Mouse (Mus musculus) CH12.LX (cell line): Measurements from ENCODE around the gene Lime1. TPM values are rescaled to one million over a fixed set of nuclear protein-coding genes. Genes with fewer than 3 reads are reported as not detected.

Experiments
- DNase-seq: peaks from one replicate; pipeline ENCODE4 v3.0.0-alpha.2; 2013; ENCODE audit errors: extremely low read depth
- H3K27ac ChIP-seq: 2 replicates; pipeline ENCODE4 v1.5.1; 2012; ENCODE audit warnings: low read depth, mild to moderate bottlenecking, control low read depth, moderate library complexity; ENCODE audit not compliant: insufficient read depth
- H3K27me3 ChIP-seq: replicated peaks from 2 replicates; pipeline ENCODE3; 2012; ENCODE audit warnings: inconsistent platforms
- H3K36me3 ChIP-seq, 2 experiments: replicated peaks in 1 of 2; 2 replicates each; pipeline versions ENCODE3 to v1.6.1; 2012; ENCODE audit warnings: inconsistent platforms in 1 of 2, low read length in 1 of 2, mild to moderate bottlenecking in 1 of 2, mixed read lengths in 1 of 2, moderate library complexity in 1 of 2; ENCODE audit not compliant: control insufficient read depth in 1 of 2, insufficient read depth in 1 of 2
- H3K4me1 ChIP-seq, 2 experiments: 2 replicates each; pipeline ENCODE4 v1.6.1; 2012; ENCODE audit warnings: inconsistent platforms in 1 of 2, moderate library complexity in 1 of 2; ENCODE audit not compliant: insufficient read depth in 2 of 2, control insufficient read depth in 1 of 2
- H3K4me2 ChIP-seq: 2 replicates; pipeline ENCODE4 v1.6.1; 2012; ENCODE audit warnings: low read depth, mild to moderate bottlenecking, control low read depth; ENCODE audit not compliant: poor library complexity, insufficient read depth, severe bottlenecking
- H3K4me3 ChIP-seq, 3 experiments: fragments of 150-350 bp in 1 of 3; sonication (generic) in 1 of 3; replicated peaks in 1 of 3; 2 replicates each; pipeline versions ENCODE3 to v1.5.1; 2011 to 2012; ENCODE audit warnings: low read depth in 2 of 3, low read length in 2 of 3, mild to moderate bottlenecking in 2 of 3, moderate library complexity in 2 of 3, control low read depth in 1 of 3, improper control_type of control experiment in 1 of 3, inconsistent platforms in 1 of 3, mixed read lengths in 1 of 3; ENCODE audit not compliant: poor library complexity in 1 of 3
- H3K79me2 ChIP-seq: replicated peaks from 2 replicates; pipeline ENCODE4 v1.6.1; 2012; ENCODE audit warnings: mild to moderate bottlenecking, moderate library complexity; ENCODE audit not compliant: control insufficient read depth, poor library complexity, insufficient read depth, severe bottlenecking; ENCODE audit errors: extremely low read depth
- H3K9ac ChIP-seq: 2 replicates; pipeline ENCODE4 v1.6.1; 2012; ENCODE audit warnings: low read depth, mild to moderate bottlenecking, control low read depth, moderate library complexity; ENCODE audit not compliant: insufficient read depth
- H3K9me3 ChIP-seq: replicated peaks from 2 replicates; pipeline ENCODE3; 2012; ENCODE audit warnings: low read length, inconsistent platforms, mixed read lengths
- CHD1 ChIP-seq: IDR thresholded peaks from 2 replicates; pipeline ENCODE4 v1.6.1; 2012; ENCODE audit warnings: low read depth, low read length, improper control_type of control experiment, inconsistent platforms
- CHD2 ChIP-seq: IDR thresholded peaks from 2 replicates; pipeline ENCODE4 v1.6.1; 2011; ENCODE audit warnings: low read length, improper control_type of control experiment
- E2F4 ChIP-seq: IDR thresholded peaks from 2 replicates; pipeline ENCODE4 v1.6.1; 2011; ENCODE audit warnings: low read depth, low read length, improper control_type of control experiment; ENCODE audit not compliant: insufficient replicate concordance
- ELF1 ChIP-seq: IDR thresholded peaks from 2 replicates; pipeline ENCODE4 v1.6.1; 2014; ENCODE audit warnings: low read depth, mild to moderate bottlenecking, inconsistent platforms, low read length, improper control_type of control experiment
- ETS1 ChIP-seq: conservative IDR thresholded peaks from 2 replicates; pipeline ENCODE4 v1.6.1; 2012; ENCODE audit warnings: low read depth, mild to moderate bottlenecking, inconsistent platforms, low read length, improper control_type of control experiment, moderate library complexity
- JUND ChIP-seq: conservative IDR thresholded peaks from 2 replicates; pipeline ENCODE4 v1.6.1; 2011; ENCODE audit warnings: low read depth, low read length, improper control_type of control experiment
- MAZ ChIP-seq: IDR thresholded peaks from 2 replicates; pipeline ENCODE4 v1.6.1; 2012; ENCODE audit warnings: low read depth, mild to moderate bottlenecking, inconsistent platforms, low read length, improper control_type of control experiment, moderate library complexity
- MEF2A ChIP-seq: IDR thresholded peaks from 2 replicates; pipeline ENCODE4 v1.6.1; 2014; ENCODE audit warnings: low read depth, mild to moderate bottlenecking, inconsistent platforms, low read length, improper control_type of control experiment, borderline replicate concordance
- MXI1 ChIP-seq: IDR thresholded peaks from 2 replicates; pipeline ENCODE4 v1.6.1; 2011; ENCODE audit warnings: mild to moderate bottlenecking, low read depth, low read length, improper control_type of control experiment
- PAX5 ChIP-seq: IDR thresholded peaks from 2 replicates; pipeline ENCODE4 v1.6.1; 2012; ENCODE audit warnings: low read length, inconsistent platforms, mixed read lengths
- POLR2A ChIP-seq: IDR thresholded peaks from 2 replicates; pipeline ENCODE4 v1.6.1; 2011; ENCODE audit warnings: low read depth, mild to moderate bottlenecking, improper control_type of control experiment, low read length
- RAD21 ChIP-seq: IDR thresholded peaks from 2 replicates; pipeline ENCODE4 v1.6.1; 2011; ENCODE audit warnings: low read depth, mild to moderate bottlenecking, low read length, improper control_type of control experiment, moderate library complexity
- RCOR1 ChIP-seq: conservative IDR thresholded peaks from 2 replicates; pipeline ENCODE4 v1.6.1; 2012; ENCODE audit warnings: low read depth, mild to moderate bottlenecking, inconsistent platforms, low read length, improper control_type of control experiment
- SIN3A ChIP-seq: IDR thresholded peaks from 2 replicates; pipeline ENCODE4 v1.6.1; 2012; ENCODE audit warnings: low read length, improper control_type of control experiment, inconsistent platforms
- SMC3 ChIP-seq: IDR thresholded peaks from 2 replicates; pipeline ENCODE4 v1.6.1; 2011; ENCODE audit warnings: low read depth, low read length, improper control_type of control experiment
- TBP ChIP-seq: conservative IDR thresholded peaks from 2 replicates; pipeline ENCODE4 v1.6.1; 2011; ENCODE audit warnings: low read depth, low read length, improper control_type of control experiment
- TCF12 ChIP-seq: IDR thresholded peaks from 2 replicates; pipeline ENCODE4 v1.6.1; 2014; ENCODE audit warnings: low read depth, mild to moderate bottlenecking, inconsistent platforms, low read length, improper control_type of control experiment
- UBTF ChIP-seq: IDR thresholded peaks from 2 replicates; pipeline ENCODE4 v1.6.1; 2012; ENCODE audit warnings: low read depth, mild to moderate bottlenecking, inconsistent platforms, low read length, improper control_type of control experiment, moderate library complexity
- USF1 ChIP-seq: IDR thresholded peaks from 2 replicates; pipeline ENCODE4 v1.6.1; 2014; ENCODE audit warnings: low read depth, mild to moderate bottlenecking, inconsistent platforms, low read length, improper control_type of control experiment
- ZC3H11A ChIP-seq: IDR thresholded peaks from 2 replicates; pipeline ENCODE4 v1.6.1; 2012; ENCODE audit warnings: low read depth, mild to moderate bottlenecking, inconsistent platforms, low read length, improper control_type of control experiment
- ZMIZ1 ChIP-seq: IDR thresholded peaks from 2 replicates; pipeline ENCODE4 v1.6.1; 2012; ENCODE audit warnings: low read depth, mild to moderate bottlenecking, inconsistent platforms, low read length, improper control_type of control experiment
- ZNF384 ChIP-seq: IDR thresholded peaks from 2 replicates; pipeline ENCODE4 v1.6.1; 2012; ENCODE audit warnings: low read depth, low read length, improper control_type of control experiment, inconsistent platforms
- dilution Hi-C: fragments of 300-500 bp; cut with MboI; formaldehyde crosslinking; loops from 2 replicates; pipeline ENCODE4 v1.14.3; 2020; ENCODE audit warnings: low sequenced_read_pairs; ENCODE audit not compliant: extremely low pct_unique_long_range_greater_than_20kb, extremely low pct_ligation_motif_present
- in situ Hi-C: fragments of 300-500 bp; cut with MboI; formaldehyde crosslinking; loops from 3 replicates; pipeline ENCODE4 v1.14.3; 2019; ENCODE audit warnings: low sequenced_read_pairs, low pct_ligation_motif_present, low pct_unique_long_range_greater_than_20kb, mixed read lengths
- polyA plus RNA-seq: library from polyadenylated mRNA; unstranded; fragments of >175 nt; gene quantifications from 2 replicates; pipeline ENCODE4 v1.2.1, GENCODE M21; 2012; ENCODE audit warnings: low read depth; ENCODE audit not compliant: insufficient read length
- total RNA-seq, 2 experiments: library from RNA; depleted of rRNA; stranded (reverse); fragments of 300-350 nt in 1 of 2; fragments of >200 nt in 1 of 2; gene quantifications; 2 replicates each; pipeline ENCODE4 v1.2.3; 2012 to 2014

Gene Lime1
- total and polyA plus RNA-seq, 3 experiments = 59.7 to 70.7 (median 61.5) TPM

GRCm38 (mm10) chr2:181397207-181397761 lies 17.4 kb downstream of the Lime1 start (continued):
- TF ChIP-seq CHD1 = no peak
- TF ChIP-seq, all 38 proteins: peak for 0

DNA sequence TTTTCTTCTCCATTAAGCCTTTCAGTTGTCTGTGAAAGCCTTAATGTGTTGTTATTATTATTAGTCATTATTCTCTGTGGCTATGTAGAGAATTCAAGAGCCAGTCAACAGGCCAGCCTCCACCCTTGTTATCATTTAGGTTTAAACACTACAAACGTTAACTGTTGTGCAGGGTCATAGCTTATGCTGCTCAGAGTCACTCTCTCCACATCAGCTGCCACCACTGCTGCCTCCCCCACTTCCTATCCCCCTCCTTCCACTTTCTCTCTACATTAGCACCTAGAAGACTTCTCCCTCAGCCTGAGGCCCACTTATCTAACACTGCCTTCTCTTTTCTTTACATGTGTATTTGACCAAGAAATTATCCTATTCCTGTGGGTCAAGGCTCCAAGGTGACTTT lies 21.6 kb downstream of the Lime1 start:
- no peak for DNase-seq
- no peak overlapping the region for H3K27ac ChIP-seq
- TF ChIP-seq RAD21 (no peak), POLR2A (no peak), SIN3A (no peak), MAZ (no peak), PAX5 (no peak), ZMIZ1 (no peak)
- TF ChIP-seq, all 38 proteins: peak for 0
- no peaks in the 10 kb centered on the region for H3K9me3 ChIP-seq
- H3K27me3 ChIP-seq = no peaks in the 10 kb centered on the region
- H3K36me3 ChIP-seq = peaks cover 5 to 21% of the 10 kb centered on the region in 2 experiments
- in situ Hi-C loops = loop anchor here (10.0 kb wide), 1 partner anchor 293 kb away; the partner anchor contains the start of genes Lkaaear1 and Rgs19
- H3K79me2 ChIP-seq = no peaks in the 10 kb centered on the region
- no peak overlapping the region for H3K4me2 ChIP-seq
- no peak overlapping the region for H3K4me3 ChIP-seq
- 0 out of 4 replicates have a peak, but pooled peaks cover 0 to 3% of the 10 kb centered on the region in 2 experiments for H3K4me1 ChIP-seq
- dilution Hi-C loops = no loop called here
- no peak overlapping the region for H3K9ac ChIP-seq

DNA sequence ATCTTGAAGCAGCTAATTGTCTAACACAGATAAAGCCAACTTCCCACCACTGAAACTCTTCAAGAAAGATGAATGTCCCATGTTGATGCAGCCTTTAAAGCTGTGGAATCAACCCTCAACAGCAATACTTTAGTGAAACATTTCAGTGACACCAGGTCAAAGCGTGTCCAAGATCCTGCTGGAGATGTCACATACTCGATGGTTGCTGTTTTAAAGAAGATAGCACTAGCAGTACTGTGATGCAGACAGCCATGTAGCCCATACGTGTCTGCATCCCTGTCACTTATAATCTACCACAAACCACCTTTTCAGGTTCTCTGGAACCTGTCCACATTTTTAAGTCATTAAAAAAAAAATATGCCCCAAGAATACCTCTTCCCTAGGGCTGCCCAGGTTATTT lies 23.8 kb downstream of the Lime1 start:
- peaks cover 5 to 36% of the 10 kb centered on the region in 2 experiments for H3K36me3 ChIP-seq
- TF ChIP-seq E2F4 = no peak
- TF ChIP-seq ETS1 = no peak
- TF ChIP-seq SIN3A = no peak
- no peak for TF ChIP-seq UBTF
- TF ChIP-seq ELF1 = no peak
- TF ChIP-seq POLR2A = no peak
- no peak for TF ChIP-seq USF1
- no peak for TF ChIP-seq TBP
- TF ChIP-seq ZC3H11A = no peak
- no peak for TF ChIP-seq SMC3
- TF ChIP-seq CHD1 = no peak
- no peak for TF ChIP-seq TCF12
- TF ChIP-seq JUND = no peak
- no peak for TF ChIP-seq MEF2A
- no peak for TF ChIP-seq CHD2
- no peak for TF ChIP-seq ZNF384
- TF ChIP-seq RCOR1 = no peak
- no peak for TF ChIP-seq MXI1
- H3K4me3 ChIP-seq = no peak overlapping the region
- DNase-seq = no peak
- no peaks in the 10 kb centered on the region for H3K9me3 ChIP-seq
- H3K4me1 ChIP-seq = 0 out of 4 replicates have a peak, but pooled peaks cover 0 to 3% of the 10 kb centered on the region in 2 experiments
- dilution Hi-C loops (no loop called here), in situ Hi-C loops (loop anchor here (10.0 kb wide), 1 partner anchor 291 kb away; the partner anchor contains the start of genes Lkaaear1 and Rgs19)
- H3K27ac ChIP-seq = no peak overlapping the region
- no peak overlapping the region for H3K9ac ChIP-seq
- H3K4me2 ChIP-seq = no peak overlapping the region
- H3K27me3 ChIP-seq = no peaks in the 10 kb centered on the region
- no peaks in the 10 kb centered on the region for H3K79me2 ChIP-seq
